Mouse (Mus musculus): ENCODE data around the gene Tubb4a.
A peak's percentile ranks its signal among the peaks of the same experiment; 100 is the strongest.

Gene Tubb4a

DNA sequence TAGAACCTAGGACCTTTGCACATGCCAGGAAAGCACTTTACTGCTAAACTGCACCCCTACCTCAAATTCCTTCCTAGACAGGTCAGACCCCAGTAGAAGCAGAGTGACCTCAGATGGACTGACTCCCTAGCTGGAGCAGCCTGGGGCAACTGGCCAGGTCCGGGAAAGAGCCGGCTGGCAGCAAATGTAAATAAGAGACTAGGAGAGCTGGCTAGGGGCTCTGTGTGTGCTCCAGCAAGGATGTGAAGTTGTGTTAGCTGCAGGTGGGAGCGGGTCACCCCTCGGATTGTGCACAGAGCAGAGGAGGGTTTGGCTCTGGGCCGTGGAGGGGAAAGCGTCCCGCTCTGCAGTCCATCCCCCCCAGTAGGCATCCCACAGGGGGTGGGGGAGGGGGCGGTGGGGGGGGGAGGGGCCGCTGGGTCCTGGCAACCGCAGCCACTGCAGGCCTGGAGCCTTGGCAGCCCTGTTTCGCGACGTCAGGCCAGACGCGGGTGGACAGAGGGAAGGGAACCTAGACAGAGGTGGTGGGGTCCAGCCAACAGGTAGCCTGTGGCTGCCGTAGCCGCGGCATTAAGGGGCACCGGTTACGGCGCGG lies 28.6 kb downstream of the Tubb4a start, which contains the start of gene Crb3:
Crb3 (plus strand) TSS at position 215 of the 595 bp plus-strand sequence.
- no peak for DNase-seq (ENCODE audit: low read depth, low spot score)

DNA sequence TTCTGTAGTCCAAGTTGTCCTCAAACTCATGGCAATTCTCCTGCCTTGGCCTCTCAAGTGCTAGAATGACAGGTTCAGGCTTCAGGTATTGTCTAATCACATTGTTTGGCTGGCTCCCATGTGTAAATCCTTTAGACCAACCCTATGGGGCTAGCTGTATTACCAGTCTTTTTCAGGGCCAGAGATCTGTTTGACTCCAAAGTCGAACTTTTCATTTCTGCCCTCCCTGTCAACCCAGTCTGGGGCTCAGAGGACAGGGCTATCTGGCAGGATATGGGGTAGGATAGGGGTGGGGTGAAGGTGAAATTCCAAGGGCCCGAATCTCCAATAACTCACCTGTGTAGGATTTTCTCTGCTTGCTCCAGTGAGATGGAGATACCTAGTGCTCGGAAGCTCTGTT lies 31.3 kb downstream of the Tubb4a start:
- no peak for DNase-seq (ENCODE audit: low read depth, low spot score)

DNA sequence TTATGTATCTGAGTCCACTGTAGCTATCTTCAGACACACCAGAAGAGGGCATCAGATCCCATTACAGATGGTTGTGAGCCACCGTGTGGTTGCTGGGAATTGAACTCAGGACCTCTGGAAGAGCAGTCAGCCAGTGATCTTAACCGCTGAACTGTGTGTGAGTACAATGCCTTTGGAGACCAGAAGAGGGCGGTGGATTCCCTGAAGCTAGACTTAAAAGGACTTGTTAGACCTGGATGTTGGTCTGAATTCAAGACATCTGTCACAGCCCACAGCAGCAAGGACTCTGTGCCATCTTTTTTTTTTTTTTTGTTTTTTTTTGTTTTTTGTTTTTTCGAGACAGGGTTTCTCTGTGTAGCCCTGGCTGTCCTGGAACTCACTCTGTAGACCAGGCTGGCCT lies 35.9 kb downstream of the Tubb4a start:
- peak; percentile 78 for DNase-seq (ENCODE audit: low read depth, low spot score)

DNA sequence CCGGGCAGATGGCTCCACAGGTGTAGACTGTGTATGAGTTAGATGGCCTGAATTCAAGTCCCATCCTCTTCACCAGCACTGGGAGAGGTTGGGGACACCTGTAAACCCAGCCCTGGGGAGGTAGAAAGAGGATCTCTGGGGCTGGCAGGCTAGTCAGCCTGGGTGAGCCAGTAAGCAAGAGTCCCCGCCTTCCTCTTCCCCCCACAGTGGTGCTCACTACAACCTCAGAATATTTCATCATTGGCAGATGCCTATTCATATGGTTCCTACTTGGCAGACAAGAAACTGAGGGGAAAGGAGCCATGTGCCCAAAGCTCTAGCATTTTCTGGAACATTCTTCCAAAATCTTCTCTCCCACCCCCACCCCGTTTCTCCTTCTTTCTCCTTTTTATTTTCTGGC lies 38.8 kb downstream of the Tubb4a start:
- DNase-seq (ENCODE audit: low read depth, low spot score), result no peak

DNA sequence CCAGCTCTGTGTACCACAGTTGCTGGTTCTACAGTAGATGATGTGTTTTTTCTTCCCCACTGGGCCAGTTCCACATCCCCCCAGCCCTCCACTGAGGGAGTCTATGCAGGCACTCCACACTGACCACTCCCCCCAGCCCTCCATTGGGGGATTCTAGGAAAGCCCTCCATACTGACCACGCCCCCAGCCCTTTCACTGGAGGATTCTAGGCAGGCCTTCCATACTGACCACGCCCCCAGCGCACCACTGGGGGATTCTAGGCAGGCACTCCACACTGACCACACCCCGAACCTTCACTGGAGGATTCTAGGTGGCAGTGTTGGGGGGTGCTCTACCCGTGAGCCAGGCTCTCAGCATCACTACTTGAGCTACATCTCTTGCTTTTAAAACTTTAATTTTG lies 40.2 kb downstream of the Tubb4a start:
- peak; percentile 95 for DNase-seq (ENCODE audit: low read depth, low spot score)

DNA sequence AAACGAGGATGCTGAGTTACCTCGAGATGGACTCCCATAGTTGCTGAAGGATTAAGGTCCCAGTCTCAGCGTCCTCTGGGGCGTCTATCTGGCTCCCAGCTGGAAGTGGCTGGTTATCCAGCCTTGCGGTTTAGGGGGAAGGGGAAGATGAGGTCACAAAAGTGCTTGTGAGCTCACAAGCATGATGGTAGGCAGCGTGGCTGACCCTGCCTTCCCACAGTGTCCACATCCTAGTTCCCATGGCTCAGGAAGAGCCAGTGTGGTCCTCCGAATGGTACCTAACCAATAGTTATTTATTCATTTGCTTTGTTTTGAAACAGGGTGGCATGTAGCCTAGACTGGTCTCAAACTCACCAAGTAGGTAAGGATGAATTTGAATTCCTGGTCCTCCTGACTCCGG lies 46.0 kb downstream of the Tubb4a start, which contains the start of gene Slc25a41:
Slc25a41 (minus strand) TSS at position 101 of the 400 bp plus-strand sequence.
- no peak for DNase-seq (ENCODE audit: low read depth, low spot score)

DNA sequence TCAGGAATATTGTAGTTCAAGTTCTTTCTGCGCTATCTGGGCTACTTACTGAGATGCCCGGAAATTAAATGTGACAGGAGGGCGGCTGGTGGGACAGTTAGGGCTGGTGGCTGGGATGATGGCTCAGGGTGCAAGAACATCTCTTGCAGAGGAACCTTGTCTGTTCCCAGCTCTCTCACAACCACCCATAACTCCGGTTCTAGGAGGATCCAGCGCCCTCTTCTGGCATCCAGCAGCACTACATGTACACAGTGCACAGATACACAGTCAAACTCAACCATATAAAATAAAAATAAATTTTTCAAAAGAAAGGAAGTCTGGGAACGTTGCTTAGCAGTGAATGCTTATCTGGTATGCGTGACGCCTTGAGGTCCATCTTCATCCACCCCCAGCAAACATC lies 48.6 kb downstream of the Tubb4a start:
- peak; percentile 64 for DNase-seq (ENCODE audit: low read depth, low spot score)

DNA sequence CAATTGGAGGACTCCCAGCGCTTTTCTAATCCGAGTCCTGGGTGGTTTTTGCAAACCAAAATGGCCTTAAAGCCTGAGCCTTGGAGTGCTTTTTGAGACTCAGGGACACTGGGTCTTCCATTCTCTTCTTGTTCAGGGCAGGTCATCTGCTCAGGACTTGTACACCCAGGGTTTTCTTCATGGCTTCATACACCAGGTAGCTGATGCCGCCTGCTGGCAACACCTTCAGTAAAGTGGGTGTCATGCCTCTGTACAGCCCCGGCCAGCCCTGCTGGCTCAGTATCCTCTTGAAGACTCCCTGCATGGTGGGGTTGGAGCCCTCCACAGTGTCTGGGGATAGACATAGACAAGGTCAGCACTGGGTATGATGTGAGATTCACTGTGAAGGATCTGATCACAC lies 54.7 kb downstream of the Tubb4a start:
- DNase-seq (ENCODE audit: low read depth, low spot score), result peak; percentile 26

DNA sequence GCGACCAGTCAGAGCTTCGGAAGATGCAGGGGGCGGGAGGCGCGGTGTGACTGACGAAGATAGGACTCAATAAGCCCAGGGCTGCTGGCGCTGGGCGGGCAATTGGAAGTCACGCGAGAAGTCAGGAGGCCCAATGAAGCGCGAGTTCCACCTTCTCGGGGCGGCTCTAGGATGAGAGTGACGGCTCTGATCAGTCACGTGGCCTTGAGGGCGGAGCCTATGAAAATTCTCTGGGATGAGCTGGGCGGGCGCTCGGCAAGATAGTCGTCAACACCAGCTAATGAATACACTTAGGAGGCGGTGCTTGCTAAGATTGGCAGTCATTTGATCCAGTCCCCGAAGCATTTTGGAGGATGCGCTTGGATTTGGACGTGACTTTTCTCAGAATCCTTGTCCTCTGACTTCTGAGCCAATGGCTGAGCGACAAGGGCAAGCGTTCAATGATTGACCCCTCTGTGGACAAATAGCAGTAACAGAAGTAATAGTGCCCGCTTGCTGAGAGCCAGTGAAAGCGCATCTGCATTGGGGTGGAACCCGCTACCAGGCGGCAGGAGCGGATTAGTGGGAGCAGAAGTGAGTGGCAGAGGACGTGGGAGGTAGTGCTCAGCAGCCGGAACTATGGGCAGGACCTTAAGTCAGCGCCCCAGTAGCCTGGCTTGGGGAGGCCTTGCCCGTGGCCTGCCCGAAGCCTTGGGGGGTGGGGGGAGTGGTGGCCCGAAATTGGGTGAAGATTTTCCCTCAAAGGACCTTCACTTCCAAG lies 55.7 kb downstream of the Tubb4a start:
- DNase-seq (ENCODE audit: low read depth, low spot score), result peak; percentile 100

DNA sequence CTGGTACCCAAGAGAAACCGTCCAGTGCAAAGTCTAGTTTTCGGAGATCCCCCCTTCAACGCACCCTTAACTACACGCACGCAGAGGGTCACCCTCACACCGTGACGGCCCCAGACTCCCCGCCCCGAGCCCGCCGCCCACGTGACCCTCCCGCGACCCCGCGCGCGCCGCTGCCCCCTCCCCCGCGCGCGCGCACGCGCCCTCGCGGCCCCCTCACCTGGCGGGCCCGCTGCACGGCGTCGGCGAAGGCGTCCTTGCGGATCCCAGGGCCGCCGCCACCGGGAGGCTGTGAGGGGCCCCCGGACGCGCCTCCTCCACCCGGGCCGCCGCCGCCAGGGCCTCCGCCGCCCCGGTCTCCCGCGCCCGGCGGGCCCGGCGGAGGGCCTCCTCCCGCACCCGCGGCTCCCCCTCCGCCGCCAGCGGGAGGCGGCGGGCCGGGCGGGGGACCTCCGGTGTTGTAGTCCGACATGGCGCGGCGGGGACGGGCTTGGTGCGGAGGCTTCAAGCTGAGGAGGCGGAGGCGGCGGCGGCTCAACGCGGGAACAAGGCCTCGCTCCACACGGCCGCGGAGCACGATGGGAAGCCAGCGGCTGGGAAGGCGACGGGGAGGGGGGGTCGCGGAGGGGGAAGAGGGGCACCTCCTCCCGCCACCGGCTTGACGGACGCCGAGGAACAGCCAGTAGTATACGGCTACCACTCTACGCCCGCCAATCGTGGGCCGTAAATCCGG lies 56.5 kb downstream of the Tubb4a start, which contains the start of gene Khsrp:
Khsrp (minus strand) TSS at position 592 of the 730 bp plus-strand sequence.
- peak; percentile 44 for DNase-seq (ENCODE audit: low read depth, low spot score)
